8 mouse cellular contexts compared by ENCODE assay signal in the genomic region with DNA sequence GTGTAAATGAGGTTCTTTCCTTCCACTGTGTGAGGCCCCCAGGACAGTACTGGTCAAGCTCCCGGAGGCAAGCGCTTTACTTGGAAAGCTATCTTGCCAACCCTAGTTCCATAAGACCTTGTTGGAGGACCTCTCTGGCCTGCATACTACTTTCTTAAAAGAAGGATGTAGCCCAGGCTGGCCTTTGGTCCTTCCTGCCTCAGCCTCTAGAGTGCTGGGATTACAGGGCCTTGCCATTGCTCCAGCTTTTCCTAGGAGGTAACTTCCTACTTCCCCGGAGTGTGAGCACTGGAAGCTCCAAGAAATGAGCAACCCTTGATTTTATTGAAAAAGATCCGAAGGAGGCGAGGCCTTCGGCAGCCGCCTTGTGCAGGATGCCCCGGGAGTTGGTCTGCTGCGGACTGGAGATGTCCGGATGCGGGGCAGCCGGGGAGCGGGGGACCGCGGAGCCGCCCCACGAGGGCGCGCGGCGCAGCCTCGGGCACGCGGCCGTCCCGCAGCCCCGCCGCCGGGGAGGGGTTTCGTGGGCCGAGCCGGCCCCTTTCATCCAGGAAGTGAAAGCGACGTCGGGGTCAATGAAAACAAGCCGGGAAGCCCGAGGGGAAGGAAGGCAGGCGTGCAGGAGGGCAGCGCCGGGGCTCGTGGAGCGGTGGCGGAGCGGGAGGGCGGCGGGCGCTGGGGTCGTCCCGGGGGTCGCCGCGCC. TPM values are rescaled to one million over a fixed set of nuclear protein-coding genes. Genes with fewer than 3 reads are reported as not detected.
DNase-seq lines count a peak whose midpoint lies in the region; ATAC-seq and TF ChIP-seq lines count a peak whose summit lies in the region.

A gene (plus strand): TSS at position 557 of the 703 bp plus-strand sequence.

- H3K4me2 ChIP-seq in forebrain, embryonic 15.5 days (replicated peaks), result peak within 1 kb of the TSS; percentile 70
- peak within 1 kb of the TSS; percentile 88 for H3K4me2 ChIP-seq in liver, postnatal 0 days (ENCODE audit: low read depth, low read length)
- H3K4me2 ChIP-seq in neural tube, embryonic 13.5 days, result peak within 1 kb of the TSS; percentile 76

- intact Hi-C loops in heart, postnatal 14 days (cut with DNase I), result loop anchor here (10.0 kb wide), 1 partner anchor 190 kb away; no protein-coding TSS in a partner anchor

- peak; percentile 86 for DNase-seq in cerebellum, adult 11-12 months
- DNase-seq in heart, postnatal 14 days, result peak; percentile 86 to 90
- DNase-seq in layer of hippocampus, adult 11-12 months (ENCODE audit: low spot score), result peak; percentile 86
- peak; percentile 83 for DNase-seq in liver, postnatal 0 days
- DNase-seq in telencephalon, adult 2 months (ENCODE audit: low read depth, low spot score), result peak; percentile 66

- H3K9me3 ChIP-seq in ES-Bruce4 (replicated peaks; ENCODE audit: control insufficient read depth, insufficient read depth, low read length, poor library complexity, severe bottlenecking), result no peaks in the 10 kb centered on the region
- H3K9me3 ChIP-seq in forebrain, embryonic 15.5 days, result no peaks in the 10 kb centered on the region
- H3K9me3 ChIP-seq in liver, postnatal 0 days (ENCODE audit: low read length), result no peaks in the 10 kb centered on the region
- no peaks in the 10 kb centered on the region for H3K9me3 ChIP-seq in neural tube, embryonic 13.5 days

- no peaks in the 10 kb centered on the region for H3K4me1 ChIP-seq in ES-Bruce4 (ENCODE audit: control insufficient read depth, insufficient read depth, low read length)
- peaks cover 43% of the 10 kb centered on the region for H3K4me1 ChIP-seq in forebrain, embryonic 15.5 days
- H3K4me1 ChIP-seq in liver, postnatal 0 days (ENCODE audit: insufficient read depth), result peaks cover 27% of the 10 kb centered on the region
- peaks cover 55% of the 10 kb centered on the region for H3K4me1 ChIP-seq in neural tube, embryonic 13.5 days (replicated peaks)

- ATAC-seq in forebrain, embryonic 15.5 days (replicated peaks), result peak; percentile 70
- ATAC-seq in liver, postnatal 0 days, result peak; percentile 79
- ATAC-seq in neural tube, embryonic 13.5 days (ENCODE audit: low read depth), result peak; percentile 68

- H3K27ac ChIP-seq in ES-Bruce4 (ENCODE audit: insufficient read depth, low read length), result peak within 1 kb of the TSS; percentile 30; the same call in 1 of the 2 replicates
- H3K27ac ChIP-seq in forebrain, embryonic 15.5 days (replicated peaks), result peak within 1 kb of the TSS; percentile 86
- peak within 1 kb of the TSS; percentile 87 for H3K27ac ChIP-seq in liver, postnatal 0 days (ENCODE audit: low read depth)
- H3K27ac ChIP-seq in neural tube, embryonic 13.5 days (replicated peaks), result peak within 1 kb of the TSS; percentile 90

- TF ChIP-seq CTCF in ES-Bruce4 (IDR thresholded peaks at IDR 0.05; ENCODE audit: low read depth, low read length), result no peak
- no peak for TF ChIP-seq CTCF in liver, postnatal 0 days (IDR thresholded peaks at IDR 0.05; ENCODE audit: low read depth)

- no peaks in the 10 kb centered on the region for H3K27me3 ChIP-seq in ES-Bruce4 (ENCODE audit: control insufficient read depth, insufficient read depth, low read length, poor library complexity, severe bottlenecking)
- no peaks in the 10 kb centered on the region for H3K27me3 ChIP-seq in forebrain, embryonic 15.5 days
- H3K27me3 ChIP-seq in liver, postnatal 0 days (ENCODE audit: insufficient read depth, low read length), result no peaks in the 10 kb centered on the region
- H3K27me3 ChIP-seq in neural tube, embryonic 13.5 days, result no peaks in the 10 kb centered on the region

- TF ChIP-seq EP300 in ES-Bruce4 (IDR thresholded peaks at IDR 0.05; ENCODE audit: insufficient read depth, low read depth, low read length), result no peak
- no peak for TF ChIP-seq EP300 in liver, postnatal 0 days (IDR thresholded peaks at IDR 0.05; ENCODE audit: low read depth)

- TF ChIP-seq POLR2A in ES-Bruce4 (IDR thresholded peaks at IDR 0.05; ENCODE audit: insufficient read depth, low read length), result no peak

- H3K4me3 ChIP-seq in ES-Bruce4 (ENCODE audit: low read depth, low read length), result peak within 1 kb of the TSS; percentile 98
- H3K4me3 ChIP-seq in forebrain, embryonic 15.5 days, result peak within 1 kb of the TSS; percentile 80
- peak within 1 kb of the TSS; percentile 86 for H3K4me3 ChIP-seq in liver, postnatal 0 days (ENCODE audit: low read depth, low read length)
- peak within 1 kb of the TSS; percentile 93 for H3K4me3 ChIP-seq in neural tube, embryonic 13.5 days

- H3K9ac ChIP-seq in ES-Bruce4 (ENCODE audit: low read depth, poor library complexity, severe bottlenecking), result peak within 1 kb of the TSS; percentile 99
- H3K9ac ChIP-seq in forebrain, embryonic 15.5 days (replicated peaks), result peak within 1 kb of the TSS; percentile 73
- peak within 1 kb of the TSS; percentile 86 for H3K9ac ChIP-seq in liver, postnatal 0 days (replicated peaks)
- H3K9ac ChIP-seq in neural tube, embryonic 13.5 days, result peak within 1 kb of the TSS; percentile 89

- 4% methylated on average over 51 of the region's 52 CpGs for WGBS in forebrain, embryonic 15.5 days
- 3% methylated on average over 40 of the region's 52 CpGs for WGBS in liver, postnatal 0 days (ENCODE audit: insufficient replicate concordance)
- WGBS in neural tube, embryonic 13.5 days, result 4% methylated on average over 50 of the region's 52 CpGs

- H3K36me3 ChIP-seq in ES-Bruce4 (ENCODE audit: control insufficient read depth, insufficient read depth, low read length, poor library complexity, severe bottlenecking), result peaks cover 3% of the 10 kb centered on the region; the same call in 1 of the 2 replicates
- H3K36me3 ChIP-seq in forebrain, embryonic 15.5 days, result no peaks in the 10 kb centered on the region
- H3K36me3 ChIP-seq in liver, postnatal 0 days (replicated peaks; ENCODE audit: insufficient read depth, low read length), result peaks cover under 1% of the 10 kb centered on the region
- H3K36me3 ChIP-seq in neural tube, embryonic 13.5 days, result peaks cover 7% of the 10 kb centered on the region; the same call in 1 of the 2 replicates

RNA-seq across cellular contexts. Expression of the gene that starts here (rescaled TPM):
- 33.6 and 38.0 TPM in 2 replicates for polyA plus RNA-seq in ES-Bruce4 (2011; ENCODE audit: insufficient read depth, insufficient read length, low read depth, missing spikeins)
- polyA plus RNA-seq in forebrain, embryonic 15.5 days (2015; fragmentation: Nextera tagmentation; extraction: Ambion mirVana), result 12.7 and 13.6 TPM in 2 replicates
- 10 to 100 TPM; 19.2 to 19.7 TPM for total RNA-seq in heart, postnatal 14 days (2021)
- polyA plus RNA-seq in liver, postnatal 0 days (2015; fragmentation: Nextera tagmentation; extraction: Ambion mirVana), result 3.8 and 5.0 TPM in 2 replicates
- polyA plus RNA-seq in neural tube, embryonic 13.5 days (2015; fragmentation: Nextera tagmentation; extraction: Ambion mirVana), result 11.7 and 14.5 TPM in 2 replicates

Comparison
In these comparisons a context has a peak if more than half of its experiments do, and no peak if none do; other contexts are left out.
1. Peak in every context shown above with its lines: DNase-seq, ATAC-seq, H3K4me3 ChIP-seq and H3K27ac ChIP-seq.
2. H3K27ac ChIP-seq: peak in every context shown above with its lines; median percentile 90 in neural tube, embryonic 13.5 days; 87 in liver, postnatal 0 days; 86 in forebrain, embryonic 15.5 days; 30 in ES-Bruce4.